Mouse (Mus musculus) neural tube, embryonic 10.5 days (tissue): Measurements from ENCODE around the gene Pcbp3.

Experiments used
- DNase-seq: peaks from one replicate; pipeline ENCODE4 v3.0.0-alpha.2; 2017; ENCODE audit warnings: low spot score; ENCODE audit errors: extremely low spot score

The Pcbp3 gene

DNA sequence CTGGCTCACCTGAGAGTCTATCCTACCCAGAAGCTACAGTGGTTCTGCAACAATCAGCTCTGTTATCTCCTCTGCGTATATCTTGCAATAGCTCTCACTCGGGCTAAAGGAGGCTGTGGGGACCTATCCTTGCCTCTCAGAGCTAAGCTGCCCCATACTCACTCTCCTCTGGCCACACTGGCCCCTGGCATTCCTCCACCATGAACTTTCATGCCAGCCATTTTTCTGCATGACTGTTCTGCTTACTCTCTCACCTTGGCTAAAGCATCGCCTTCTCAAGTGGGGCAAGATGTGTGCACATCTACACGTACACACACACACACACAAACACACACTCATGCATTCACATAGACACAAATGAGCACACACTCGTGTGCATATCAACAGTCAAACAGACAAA is 115.2 kb downstream of the Pcbp3 start:
- DNase-seq, result no peak

DNA sequence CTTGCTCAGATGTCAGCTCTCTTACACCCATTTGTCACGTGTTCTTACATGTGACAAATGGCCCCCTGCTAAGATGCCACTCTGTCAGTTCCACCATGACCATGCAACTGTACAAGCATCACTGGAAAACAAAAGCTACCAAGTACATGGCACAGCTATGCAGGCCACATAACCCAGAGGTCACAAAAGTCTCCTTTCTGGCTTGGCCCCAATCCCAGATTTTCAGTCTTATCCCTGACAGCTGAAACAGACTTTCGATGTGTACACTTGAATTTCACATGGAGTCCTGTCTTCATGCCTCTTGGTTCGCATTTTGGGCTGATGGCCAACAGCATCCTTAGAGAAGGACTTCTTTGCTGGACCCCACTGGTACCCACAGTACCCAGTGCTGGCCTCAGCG is 116.8 kb downstream of the Pcbp3 start:
- DNase-seq, result no peak

DNA sequence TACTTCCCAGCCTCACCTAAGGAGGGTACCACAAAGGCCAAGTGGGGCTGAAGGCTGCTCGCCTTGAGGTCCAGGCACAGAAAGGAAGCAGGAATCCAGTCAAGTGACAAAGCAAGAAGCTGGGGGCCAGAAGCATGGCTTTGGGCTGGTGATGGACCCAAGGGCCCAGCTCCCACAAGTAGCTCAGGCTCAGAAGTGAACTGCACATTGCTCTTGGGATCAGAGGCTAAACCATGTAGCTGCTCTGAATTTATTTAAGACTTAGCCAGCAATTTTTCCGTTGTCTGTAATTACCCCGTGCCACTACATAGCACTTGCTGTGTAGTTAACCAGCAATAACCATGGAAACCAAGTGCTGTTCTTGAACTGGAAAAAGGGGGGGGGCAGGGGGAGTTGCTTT is 117.3 kb downstream of the Pcbp3 start:
- DNase-seq, result no peak

DNA sequence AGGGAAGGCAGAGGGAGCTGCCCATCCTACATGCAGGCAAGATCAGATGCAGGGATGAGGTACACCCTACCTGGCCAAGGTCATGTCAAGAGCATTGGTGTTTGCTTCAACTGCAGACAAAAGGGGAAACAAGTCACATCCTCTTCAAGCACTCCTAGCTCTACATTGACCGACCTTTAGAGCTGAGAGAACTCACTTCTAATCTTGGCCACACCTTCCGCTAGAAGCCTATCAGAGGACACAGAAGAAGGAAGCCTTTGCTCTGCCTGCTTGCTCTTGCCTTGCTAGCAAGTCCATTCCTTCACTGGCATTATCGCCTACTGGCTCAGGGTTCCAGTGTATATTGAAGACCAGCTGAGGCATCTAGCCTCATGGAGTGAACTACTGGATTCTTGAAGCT is 119.6 kb downstream of the Pcbp3 start:
- DNase-seq, result no peak

DNA sequence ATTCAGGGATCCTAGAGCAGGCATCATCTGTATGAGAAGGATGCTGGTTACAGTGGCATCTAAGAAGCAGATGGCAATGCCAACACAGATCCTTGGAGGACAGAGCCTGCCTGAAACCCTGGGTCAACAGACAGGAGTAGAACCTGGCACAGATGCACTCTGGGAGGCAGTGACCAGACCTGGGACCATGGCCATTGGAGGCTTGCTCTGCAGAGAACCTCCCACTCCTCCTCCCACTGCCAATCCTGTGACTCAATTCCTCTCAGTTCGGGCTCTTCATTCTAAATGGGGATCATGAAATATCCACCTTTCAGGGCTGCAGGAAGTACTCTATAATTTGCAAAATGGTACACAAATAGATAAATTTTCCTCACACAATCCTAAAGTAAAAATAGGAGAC is 120.5 kb downstream of the Pcbp3 start:
- DNase-seq, result no peak

DNA sequence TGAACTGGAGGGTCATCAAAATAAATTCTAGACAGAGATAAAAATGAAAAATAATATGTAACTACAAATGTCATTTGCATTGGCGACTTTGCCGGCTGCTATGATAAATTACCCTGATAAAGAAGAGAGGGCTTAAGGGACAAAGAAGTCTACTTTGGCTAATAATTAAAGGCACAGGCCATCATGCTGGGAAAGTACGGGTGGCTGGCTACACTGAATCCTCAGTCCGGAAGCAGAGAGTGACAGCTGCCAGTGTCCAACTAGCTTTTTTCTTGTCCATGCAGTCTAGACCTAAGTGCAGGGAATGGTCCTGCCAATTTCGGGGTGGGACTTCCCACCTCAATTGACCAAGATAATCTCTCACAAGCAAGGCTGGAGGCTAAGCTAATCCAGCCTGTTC is 121.1 kb downstream of the Pcbp3 start:
- DNase-seq, result no peak

DNA sequence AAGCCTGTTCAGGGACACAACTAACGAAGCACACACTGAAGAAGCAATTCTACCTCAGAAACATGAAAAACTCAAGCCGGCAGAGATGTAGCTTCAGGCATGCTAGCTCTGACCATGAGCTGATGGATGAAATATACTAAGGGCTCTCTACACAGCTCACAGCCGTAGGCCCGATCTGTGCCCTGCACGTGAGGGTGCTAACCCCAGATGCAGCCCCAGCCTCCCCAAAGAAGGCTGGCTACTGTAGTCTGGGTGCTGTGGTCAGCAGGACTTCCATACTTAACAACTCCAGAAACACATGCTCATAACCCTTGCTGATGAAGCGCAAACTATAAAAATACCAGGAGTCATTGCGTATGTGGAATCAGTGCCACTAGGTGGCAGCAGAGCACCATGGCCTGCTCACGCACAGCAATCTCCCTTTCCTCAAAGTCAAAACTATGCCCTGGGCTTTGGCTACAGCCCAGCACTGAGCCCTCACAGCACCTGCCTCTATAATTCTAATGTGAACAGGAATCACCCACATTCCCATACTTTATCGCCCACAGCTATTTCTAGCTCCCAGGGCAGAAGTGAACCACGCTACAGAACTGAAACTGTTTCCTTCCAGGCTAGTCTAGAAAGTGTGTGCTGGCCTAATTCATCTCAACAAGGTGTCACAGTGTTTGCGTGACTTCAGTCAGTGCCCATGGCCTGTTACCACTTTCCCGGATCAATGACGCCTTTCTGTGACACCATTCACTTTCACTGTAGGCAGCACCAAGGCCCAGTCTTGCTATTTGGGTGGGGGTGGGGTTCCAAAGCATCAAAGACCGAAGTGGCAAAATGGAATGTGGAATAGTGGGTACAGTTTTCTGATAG is 126.0 kb downstream of the Pcbp3 start:
- peak; percentile 83 for DNase-seq

DNA sequence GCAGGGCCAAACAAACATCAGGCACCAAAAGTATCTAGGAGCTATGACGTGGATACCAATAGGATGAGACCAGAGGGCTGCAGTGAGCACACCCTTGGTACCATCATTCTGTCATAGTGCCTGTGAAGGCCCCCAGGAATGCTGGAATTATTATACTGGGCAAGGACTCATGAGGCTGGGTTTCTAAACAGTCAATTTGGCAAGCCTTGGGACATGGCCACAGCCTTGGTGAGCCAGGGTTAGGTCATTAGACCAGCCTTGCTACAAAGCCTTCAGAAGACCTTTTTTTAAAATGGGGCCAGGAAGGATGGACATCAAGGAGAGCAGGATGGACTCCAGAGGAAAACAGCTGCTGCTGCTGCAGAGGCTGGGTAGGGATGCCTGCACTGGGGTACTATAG is 128.8 kb downstream of the Pcbp3 start:
- DNase-seq, result no peak

DNA sequence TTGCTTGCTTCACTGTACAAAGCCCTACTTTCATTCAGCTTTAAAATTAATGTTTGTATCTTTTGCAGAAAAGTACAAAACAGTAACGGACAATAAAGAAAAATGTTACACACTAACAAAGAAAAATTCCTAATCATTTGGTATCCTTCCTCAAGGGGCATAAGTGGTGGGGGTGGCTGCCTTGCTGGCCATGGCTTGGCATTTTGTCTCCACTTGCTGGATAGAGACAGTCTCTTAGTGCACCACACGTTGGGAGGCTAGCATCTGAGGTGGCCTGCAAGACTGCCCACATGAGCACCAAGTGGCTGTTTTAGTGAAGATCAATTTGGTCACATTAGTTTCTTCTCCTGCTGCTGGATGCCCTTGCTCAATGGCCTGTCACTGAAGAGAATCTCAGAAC is 129.8 kb downstream of the Pcbp3 start:
- no peak for DNase-seq

DNA sequence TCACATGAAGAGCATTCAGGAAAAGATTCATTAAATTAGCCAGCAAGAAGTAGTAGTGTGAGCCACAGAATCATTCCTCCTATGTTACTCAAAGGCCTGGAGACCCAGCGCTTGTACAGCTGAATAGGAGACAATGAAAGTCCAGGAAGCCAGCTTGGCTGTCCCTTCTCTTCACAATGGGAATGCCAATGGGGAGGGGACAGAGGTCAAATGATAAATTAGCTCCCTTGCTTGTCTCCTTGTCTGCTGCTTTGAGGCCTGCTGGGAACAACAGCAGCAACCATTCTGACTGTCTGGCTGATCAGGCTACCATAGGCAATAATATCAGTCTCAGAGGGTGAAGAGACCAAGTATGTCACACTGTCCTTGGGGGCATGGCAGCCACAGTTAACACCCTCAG is 130.5 kb downstream of the Pcbp3 start:
- DNase-seq, result no peak

DNA sequence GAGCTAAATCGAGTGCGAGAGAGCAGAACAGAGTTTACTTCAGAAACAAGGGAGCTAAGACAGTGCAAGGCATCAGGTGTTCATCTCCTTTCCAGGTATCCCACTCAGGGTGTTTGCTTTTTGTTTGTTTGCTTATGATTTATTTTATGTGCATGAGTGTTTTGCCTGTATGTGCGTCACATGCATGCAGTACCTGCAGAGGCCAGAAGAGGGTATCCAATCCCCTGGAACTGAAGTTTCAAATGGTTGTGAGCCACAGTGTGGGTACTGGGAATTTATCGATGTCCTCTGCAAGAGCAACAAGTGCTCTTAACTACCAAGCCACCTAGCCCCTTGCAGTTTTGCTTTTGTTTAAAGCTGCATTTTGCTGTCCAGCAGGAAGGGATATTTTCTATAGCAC is 132.8 kb downstream of the Pcbp3 start:
- no peak for DNase-seq

DNA sequence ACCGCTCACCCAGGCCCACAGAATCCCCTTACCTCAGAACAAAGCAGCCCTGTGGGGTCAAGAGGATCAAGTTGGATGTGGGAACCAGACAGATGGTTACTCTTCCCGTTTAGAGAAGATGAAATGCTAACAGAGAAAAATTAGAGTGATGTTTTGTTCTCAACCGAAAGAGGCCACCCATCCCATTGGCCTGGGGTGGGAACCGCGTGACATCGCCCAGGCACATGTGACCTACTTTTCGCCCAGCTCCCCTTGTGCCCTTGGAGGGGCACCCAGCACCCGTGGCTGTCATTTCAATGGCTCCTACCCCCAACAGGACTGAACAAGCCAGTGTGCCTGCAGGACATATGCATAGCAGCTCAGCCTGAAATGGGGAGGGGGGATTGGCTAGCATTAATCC is 139.0 kb downstream of the Pcbp3 start:
- no peak for DNase-seq

DNA sequence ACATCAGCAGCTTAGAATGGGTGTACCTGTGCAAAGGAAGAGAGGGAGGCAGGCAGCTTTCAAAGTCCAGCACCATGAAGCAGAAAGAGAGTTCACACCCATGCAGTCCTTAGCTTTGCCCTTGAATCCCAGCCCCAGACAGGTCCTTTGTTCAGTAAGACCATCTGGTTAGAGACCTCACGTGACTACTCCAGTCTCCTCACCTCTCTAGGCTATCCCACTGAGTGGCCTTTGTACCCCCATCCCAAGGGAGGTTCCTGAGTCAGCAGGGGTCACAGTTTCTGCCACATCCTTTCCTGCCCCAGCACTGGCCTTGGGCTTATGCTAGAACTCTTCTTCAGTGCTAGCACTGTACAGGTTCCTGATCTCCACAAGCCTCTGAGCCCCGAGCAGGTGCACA is 142.4 kb downstream of the Pcbp3 start:
- DNase-seq, result no peak

DNA sequence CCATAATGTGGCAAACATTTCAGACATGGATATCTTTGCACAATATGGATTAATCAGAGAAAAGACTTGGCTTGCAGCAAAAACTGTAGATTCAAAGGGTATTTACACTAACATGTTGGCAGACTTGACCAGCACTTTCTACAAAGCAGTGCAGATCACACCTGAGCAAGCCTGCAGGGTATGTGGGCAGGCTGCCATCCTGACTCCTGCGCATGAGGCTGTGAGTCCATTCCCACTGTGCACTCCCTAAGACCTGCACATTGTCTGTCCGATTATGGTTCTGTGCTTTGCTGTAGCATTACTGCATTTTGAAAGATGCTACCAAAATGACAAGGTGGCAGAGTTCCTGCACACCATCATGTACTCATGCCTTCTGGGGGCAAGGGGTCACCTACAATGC is 143.3 kb downstream of the Pcbp3 start:
- no peak for DNase-seq

DNA sequence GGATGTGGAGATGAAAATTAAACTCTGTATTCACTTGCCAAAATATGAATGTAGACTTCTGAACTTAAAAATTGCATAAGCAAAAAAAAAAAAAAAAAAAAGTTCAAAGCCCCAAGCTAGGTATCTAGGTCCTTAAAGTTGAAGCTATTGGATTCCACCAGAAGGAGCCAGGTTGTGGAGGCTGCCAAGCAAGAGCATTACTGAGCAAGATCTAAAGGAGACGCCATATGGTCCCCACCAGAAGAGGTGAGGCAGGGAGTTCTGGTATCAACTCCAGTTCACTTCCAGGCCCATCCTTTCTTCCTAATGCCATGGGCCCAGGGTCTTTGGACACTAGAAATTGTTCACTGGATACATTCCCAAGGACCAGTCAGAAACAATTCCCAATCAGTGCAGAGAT is 144.8 kb downstream of the Pcbp3 start:
- DNase-seq, result no peak

DNA sequence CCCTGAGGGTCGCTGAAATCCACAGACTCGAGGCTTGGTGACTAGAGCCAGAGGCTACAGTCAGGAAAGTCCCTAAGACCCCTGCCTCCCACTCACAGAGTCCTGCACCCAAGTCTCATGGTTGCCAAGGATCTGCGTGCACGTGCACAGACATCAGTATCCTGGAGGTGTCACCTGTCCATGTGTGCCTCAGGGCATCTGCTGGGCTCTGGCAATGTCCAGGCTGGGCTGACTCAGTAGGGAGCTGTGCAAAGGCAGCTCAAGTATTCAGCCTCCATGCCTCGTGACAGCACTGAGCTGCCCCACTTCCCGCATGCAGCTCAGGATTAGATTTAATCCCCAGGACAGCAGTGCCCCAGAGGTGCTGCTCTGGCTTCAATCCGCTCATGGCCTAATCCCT is 145.3 kb downstream of the Pcbp3 start:
- no peak for DNase-seq

DNA sequence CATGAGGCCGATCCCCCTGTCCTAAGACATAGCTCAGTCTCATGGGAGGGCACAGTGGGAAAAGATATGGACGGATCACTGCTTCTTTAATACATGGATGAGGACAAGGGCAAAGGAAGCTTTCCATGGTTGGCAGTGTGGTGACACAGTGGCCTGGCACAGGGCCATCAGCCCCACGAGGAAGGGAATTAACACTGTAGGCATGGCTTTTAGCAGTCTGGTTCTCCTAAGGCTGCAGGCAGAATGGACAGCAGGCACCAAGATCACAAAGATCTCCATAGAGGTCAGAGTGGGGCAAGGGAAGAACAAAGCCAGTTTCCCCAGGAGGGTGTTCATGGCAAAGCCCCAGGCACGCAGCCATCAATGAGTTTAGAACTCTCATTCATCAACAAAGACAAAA is 146.2 kb downstream of the Pcbp3 start:
- DNase-seq, result no peak

DNA sequence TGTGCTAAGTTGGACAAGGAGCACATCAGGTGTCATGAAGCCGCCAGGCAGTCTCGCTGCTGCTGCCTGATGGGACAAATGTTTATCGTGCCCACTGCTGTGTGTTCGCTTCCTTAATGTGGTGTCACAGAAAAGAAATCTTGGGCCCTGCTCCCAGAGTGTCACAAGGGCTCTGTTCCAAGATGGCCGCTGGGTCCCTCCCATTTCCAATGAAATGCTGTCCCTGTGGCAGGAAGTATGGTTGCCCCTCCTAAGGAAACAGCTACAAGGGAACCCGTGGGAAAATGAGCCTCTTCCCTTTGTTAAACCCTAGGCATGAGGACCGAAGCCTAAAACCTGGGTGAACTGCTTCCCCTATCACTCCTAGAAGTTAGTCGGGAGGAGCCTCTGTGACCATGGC is 146.9 kb downstream of the Pcbp3 start:
- DNase-seq, result no peak

DNA sequence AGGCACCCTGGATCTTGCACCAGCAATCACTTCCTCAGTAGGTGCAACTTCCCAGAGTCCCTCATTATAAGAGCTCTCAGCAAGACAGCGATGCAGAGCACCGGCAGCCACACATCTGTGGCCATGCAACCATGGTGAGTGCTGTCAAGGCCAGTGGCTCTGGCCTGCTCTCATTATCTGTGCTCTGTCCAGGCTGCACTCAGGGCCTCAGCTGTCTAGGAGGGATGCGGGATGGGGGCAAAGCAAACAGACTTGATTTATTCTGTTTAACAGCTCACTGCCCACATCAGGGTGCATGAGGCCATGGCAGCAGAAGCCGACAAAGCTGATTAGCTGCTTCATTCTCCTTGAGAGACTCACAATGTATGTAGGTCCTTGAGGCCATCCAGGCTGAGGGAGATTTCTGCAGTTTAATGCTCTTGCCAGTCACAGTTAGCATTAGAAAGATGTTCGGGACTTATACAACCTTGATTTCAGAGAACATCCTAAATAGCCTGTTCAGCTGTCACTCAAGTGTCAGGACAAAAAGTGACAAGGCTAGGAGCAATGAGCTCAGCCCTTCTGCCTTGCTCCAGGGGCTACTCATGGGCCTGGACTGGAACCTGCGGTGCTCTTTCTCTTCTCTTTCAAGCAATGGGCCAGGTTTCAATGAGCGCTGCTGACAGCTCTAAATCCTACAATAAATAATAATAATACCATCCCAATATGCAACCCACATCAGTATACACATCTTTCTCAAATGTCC is 151.6 kb downstream of the Pcbp3 start:
- peak; percentile 22 for DNase-seq

DNA sequence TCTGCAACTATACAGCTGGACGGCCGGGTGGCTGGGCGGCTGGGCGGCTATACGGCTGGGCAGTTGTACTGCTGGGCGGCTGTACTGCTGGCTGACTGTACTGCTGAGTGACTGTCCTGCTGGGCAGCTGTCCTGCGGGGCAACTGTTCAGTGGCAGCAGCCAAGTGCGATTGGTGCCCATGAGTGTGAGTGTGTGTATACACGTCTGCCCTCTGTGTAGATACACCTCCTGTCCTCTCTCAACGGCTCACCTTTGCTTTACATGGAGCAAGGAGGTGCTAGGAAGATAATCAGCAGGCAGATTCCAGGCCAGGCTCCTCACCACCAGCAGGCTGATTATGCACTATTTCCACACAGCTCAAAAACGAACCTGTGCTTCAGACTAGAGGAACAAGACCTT is 152.2 kb downstream of the Pcbp3 start:
- DNase-seq, result no peak

DNA sequence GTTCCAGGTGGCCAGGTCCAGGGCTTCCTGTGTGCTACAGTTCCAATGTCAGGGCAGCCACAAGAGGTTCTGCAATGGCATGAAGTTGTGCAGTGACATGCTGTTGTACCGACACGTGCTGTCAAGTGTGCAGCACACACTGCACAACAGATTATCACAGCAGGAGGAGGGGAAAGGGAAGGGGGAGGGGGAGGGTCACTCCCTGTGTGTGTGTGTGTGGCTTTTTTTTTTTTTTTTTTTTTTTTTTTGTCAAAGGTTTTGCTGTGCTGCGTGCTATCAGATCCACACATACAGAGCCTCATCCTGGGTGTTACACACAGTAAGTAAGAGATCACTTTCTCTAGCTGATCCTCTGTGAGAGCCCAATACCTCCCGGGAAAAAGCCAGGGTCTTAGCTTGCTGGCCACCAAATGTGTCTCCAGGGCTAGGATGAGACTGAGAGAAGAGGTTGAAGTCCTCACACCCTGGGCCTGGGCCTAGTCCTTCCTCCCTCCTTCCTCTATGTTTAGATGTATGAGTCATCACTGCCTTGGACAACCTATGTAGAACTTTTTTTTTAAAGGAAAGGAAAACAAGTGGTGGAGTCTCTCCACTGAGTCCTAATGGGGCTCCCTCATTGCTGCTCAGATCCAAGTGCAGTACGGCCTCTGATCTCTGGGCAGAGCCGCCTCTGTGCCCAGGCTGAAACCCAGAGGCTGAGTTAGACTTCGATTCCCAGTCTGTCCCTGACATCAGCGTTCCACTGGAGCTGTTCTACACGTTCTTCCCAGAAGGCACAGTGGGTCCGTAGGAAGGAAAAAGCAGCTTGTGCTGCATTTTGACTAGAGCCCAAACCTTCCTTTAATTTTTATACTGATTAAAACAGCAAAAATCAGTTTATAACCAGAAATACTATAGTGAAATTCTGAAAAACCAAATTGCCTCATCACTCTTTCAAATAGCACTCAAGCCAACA is 153.0 kb downstream of the Pcbp3 start:
- no peak for DNase-seq

DNA sequence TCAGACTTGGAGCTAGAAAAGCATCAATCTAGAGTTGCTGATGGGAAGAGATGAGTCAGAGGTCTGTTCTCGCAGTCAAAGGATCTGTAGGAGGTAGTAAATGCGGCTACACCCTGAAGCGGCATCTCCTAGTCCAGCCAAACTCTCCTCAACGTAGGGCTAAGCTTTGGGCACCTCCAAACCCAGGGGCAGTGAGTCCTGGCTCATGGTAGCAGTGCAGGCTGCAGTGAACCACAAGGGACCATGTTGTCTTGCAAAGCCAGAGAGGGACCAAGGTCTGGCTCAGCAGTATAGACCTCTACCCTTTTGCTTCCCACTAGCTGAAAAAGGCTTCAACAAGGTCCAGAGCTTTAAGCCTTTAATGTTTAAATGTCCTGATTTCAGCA is 159.2 kb downstream of the Pcbp3 start:
- no peak for DNase-seq
